Mouse (Mus musculus): ENCODE data around the gene Traf3ip1. TPM values are rescaled to one million over a fixed set of nuclear protein-coding genes. Genes with fewer than 3 reads are reported as not detected.

The Traf3ip1 gene
- total and polyA plus RNA-seq, 2 experiments from 2014 or later = 2.8 to 3.4 TPM

- ATAC-seq (ENCODE audit: insufficient read depth, low read depth) = no peak
- Histone ChIP-seq H3K4me3 (ENCODE audit: low read depth, low read length) (peak overlapping the region; percentile 96), H3K4me2 (ENCODE audit: low read depth, low read length) (peak overlapping the region; percentile 97), H3K9ac (replicated peaks; ENCODE audit: low read depth, low read length) (peak overlapping the region; percentile 76), H3K9me3 (replicated peaks; ENCODE audit: control insufficient read depth, low read length) (no peaks in the 10 kb centered on the region), H3K27ac (ENCODE audit: low read depth) (no peak overlapping the region), H3K27me3 (ENCODE audit: control insufficient read depth, insufficient read depth, low read length) (no peaks in the 10 kb centered on the region), H3K36me3 (replicated peaks; ENCODE audit: control insufficient read depth, insufficient read depth, low read length) (peaks cover 5% of the 10 kb centered on the region; the same call in 1 of the 2 replicates), H3K4me1 (ENCODE audit: control insufficient read depth, insufficient read depth) (peaks cover 7% of the 10 kb centered on the region)
- WGBS = 51% methylated on average over 5 of the region's 5 CpGs
- DNase-seq (ENCODE audit: low spot score) = no peak
- TF ChIP-seq EP300 (IDR thresholded peaks at IDR 0.05; ENCODE audit: low read depth) = no peak
- TF ChIP-seq CTCF (IDR thresholded peaks at IDR 0.05; ENCODE audit: low read depth) = no peak
Observed at GRCm38 (mm10) chr1:91495321-91495720, 874 bp downstream of the Traf3ip1 start.

GRCm38 (mm10) chr1:91498579-91498978, 4.1 kb downstream of the Traf3ip1 start:
- peaks cover 7% of the 10 kb centered on the region for H3K4me1 ChIP-seq (ENCODE audit: control insufficient read depth, insufficient read depth)
- no peak overlapping the region for H3K4me3 ChIP-seq (ENCODE audit: low read depth, low read length)
- no peak overlapping the region for H3K4me2 ChIP-seq (ENCODE audit: low read depth, low read length)
- H3K9me3 ChIP-seq (replicated peaks; ENCODE audit: control insufficient read depth, low read length) = no peaks in the 10 kb centered on the region
- WGBS = 98% methylated on average over 6 of the region's 6 CpGs
- H3K36me3 ChIP-seq (replicated peaks; ENCODE audit: control insufficient read depth, insufficient read depth, low read length) = peaks cover 20% of the 10 kb centered on the region
- no peaks in the 10 kb centered on the region for H3K27me3 ChIP-seq (ENCODE audit: control insufficient read depth, insufficient read depth, low read length)
- no peak overlapping the region for H3K9ac ChIP-seq (replicated peaks; ENCODE audit: low read depth, low read length)
- H3K27ac ChIP-seq (ENCODE audit: low read depth) = no peak overlapping the region
- no peak for TF ChIP-seq CTCF (IDR thresholded peaks at IDR 0.05; ENCODE audit: low read depth)
- TF ChIP-seq EP300 (IDR thresholded peaks at IDR 0.05; ENCODE audit: low read depth) = no peak
- no peak for DNase-seq (ENCODE audit: low spot score)
- ATAC-seq (ENCODE audit: insufficient read depth, low read depth) = no peak

GRCm38 (mm10) chr1:91504615-91505014, 10.2 kb downstream of the Traf3ip1 start:
- Histone ChIP-seq H3K4me2 (ENCODE audit: low read depth, low read length) (no peak overlapping the region), H3K27me3 (ENCODE audit: control insufficient read depth, insufficient read depth, low read length) (no peaks in the 10 kb centered on the region), H3K27ac (ENCODE audit: low read depth) (no peak overlapping the region), H3K4me3 (ENCODE audit: low read depth, low read length) (no peak overlapping the region), H3K4me1 (ENCODE audit: control insufficient read depth, insufficient read depth) (no peaks in the 10 kb centered on the region), H3K9me3 (replicated peaks; ENCODE audit: control insufficient read depth, low read length) (no peaks in the 10 kb centered on the region), H3K36me3 (replicated peaks; ENCODE audit: control insufficient read depth, insufficient read depth, low read length) (peaks cover 29% of the 10 kb centered on the region), H3K9ac (replicated peaks; ENCODE audit: low read depth, low read length) (no peak overlapping the region)
- DNase-seq (ENCODE audit: low spot score) (no peak), ATAC-seq (ENCODE audit: insufficient read depth, low read depth) (no peak)
- 55% methylated on average over 3 of the region's 3 CpGs for WGBS
- TF ChIP-seq EP300 (IDR thresholded peaks at IDR 0.05; ENCODE audit: low read depth) = no peak
- TF ChIP-seq CTCF (IDR thresholded peaks at IDR 0.05; ENCODE audit: low read depth) = no peak

- H3K4me3 ChIP-seq (ENCODE audit: low read depth, low read length) = no peak overlapping the region
- no peak for DNase-seq (ENCODE audit: low spot score)
- ATAC-seq (ENCODE audit: insufficient read depth, low read depth) = no peak
- H3K9ac ChIP-seq (replicated peaks; ENCODE audit: low read depth, low read length) = no peak overlapping the region
- TF ChIP-seq CTCF (IDR thresholded peaks at IDR 0.05; ENCODE audit: low read depth) (no peak), EP300 (IDR thresholded peaks at IDR 0.05; ENCODE audit: low read depth) (no peak)
- H3K4me1 ChIP-seq (ENCODE audit: control insufficient read depth, insufficient read depth) = no peaks in the 10 kb centered on the region
- no peaks in the 10 kb centered on the region for H3K27me3 ChIP-seq (ENCODE audit: control insufficient read depth, insufficient read depth, low read length)
- WGBS = 79% methylated on average over 11 of the region's 11 CpGs
- H3K4me2 ChIP-seq (ENCODE audit: low read depth, low read length) = no peak overlapping the region
- H3K27ac ChIP-seq (ENCODE audit: low read depth) = no peak overlapping the region
- H3K36me3 ChIP-seq (replicated peaks; ENCODE audit: control insufficient read depth, insufficient read depth, low read length) = peaks cover 22% of the 10 kb centered on the region
- no peaks in the 10 kb centered on the region for H3K9me3 ChIP-seq (replicated peaks; ENCODE audit: control insufficient read depth, low read length)
Observed at GRCm38 (mm10) chr1:91514916-91515315, 20.5 kb downstream of the Traf3ip1 start.

GRCm38 (mm10) chr1:91515642-91516041, 21.2 kb downstream of the Traf3ip1 start:
- Histone ChIP-seq H3K4me3 (ENCODE audit: low read depth, low read length) (no peak overlapping the region), H3K27me3 (ENCODE audit: control insufficient read depth, insufficient read depth, low read length) (no peaks in the 10 kb centered on the region), H3K36me3 (replicated peaks; ENCODE audit: control insufficient read depth, insufficient read depth, low read length) (peaks cover 25% of the 10 kb centered on the region), H3K27ac (ENCODE audit: low read depth) (no peak overlapping the region), H3K9ac (replicated peaks; ENCODE audit: low read depth, low read length) (no peak overlapping the region), H3K4me2 (ENCODE audit: low read depth, low read length) (no peak overlapping the region), H3K9me3 (replicated peaks; ENCODE audit: control insufficient read depth, low read length) (no peaks in the 10 kb centered on the region), H3K4me1 (ENCODE audit: control insufficient read depth, insufficient read depth) (no peaks in the 10 kb centered on the region)
- ATAC-seq (ENCODE audit: insufficient read depth, low read depth) = no peak
- TF ChIP-seq EP300 (IDR thresholded peaks at IDR 0.05; ENCODE audit: low read depth) (no peak), CTCF (IDR thresholded peaks at IDR 0.05; ENCODE audit: low read depth) (no peak)
- DNase-seq (ENCODE audit: low spot score) = no peak
- WGBS = 84% methylated on average over 6 of the region's 6 CpGs

GRCm38 (mm10) chr1:91523759-91524158, 29.3 kb downstream of the Traf3ip1 start:
- H3K36me3 ChIP-seq (replicated peaks; ENCODE audit: control insufficient read depth, insufficient read depth, low read length) = peaks cover 39% of the 10 kb centered on the region
- no peaks in the 10 kb centered on the region for H3K4me1 ChIP-seq (ENCODE audit: control insufficient read depth, insufficient read depth)
- ATAC-seq (ENCODE audit: insufficient read depth, low read depth) (peak; percentile 51; the same call in 1 of the 2 replicates), DNase-seq (ENCODE audit: low spot score) (peak; percentile 23)
- H3K27ac ChIP-seq (ENCODE audit: low read depth) = no peak overlapping the region
- no peak overlapping the region for H3K9ac ChIP-seq (replicated peaks; ENCODE audit: low read depth, low read length)
- H3K9me3 ChIP-seq (replicated peaks; ENCODE audit: control insufficient read depth, low read length) = no peaks in the 10 kb centered on the region
- TF ChIP-seq EP300 (IDR thresholded peaks at IDR 0.05; ENCODE audit: low read depth) = no peak
- peak; percentile 94 for TF ChIP-seq CTCF (IDR thresholded peaks at IDR 0.05; ENCODE audit: low read depth)
- H3K4me2 ChIP-seq (ENCODE audit: low read depth, low read length) = no peak overlapping the region
- 16% methylated on average over 10 of the region's 10 CpGs for WGBS
- H3K4me3 ChIP-seq (ENCODE audit: low read depth, low read length) = no peak overlapping the region
- no peaks in the 10 kb centered on the region for H3K27me3 ChIP-seq (ENCODE audit: control insufficient read depth, insufficient read depth, low read length)
